Mouse (Mus musculus) kidney, adult 2 months (tissue): Measurements from ENCODE around the gene Dennd2c. TPM values are rescaled to one million over a fixed set of nuclear protein-coding genes. Genes with fewer than 3 reads are reported as not detected.

ENCODE experiments used
- DNase-seq: peaks from one replicate; pipeline ENCODE4 v3.0.0; 2021
- H3K27ac ChIP-seq: fragments of 200-500 bp; 2 replicates; pipeline ENCODE4 v1.5.1; 2012; ENCODE audit warnings: low read depth, low read length, control low read depth, inconsistent platforms; ENCODE audit not compliant: insufficient read depth
- H3K27me3 ChIP-seq: fragments of 200-500 bp; replicated peaks from 2 replicates; pipeline ENCODE4 v1.6.1; 2012; ENCODE audit warnings: mild to moderate bottlenecking, moderate library complexity, low read length, inconsistent platforms; ENCODE audit not compliant: control insufficient read depth, insufficient read depth
- H3K36me3 ChIP-seq: fragments of 200-500 bp; 2 replicates; pipeline ENCODE4 v1.6.1; 2012; ENCODE audit warnings: mild to moderate bottlenecking, moderate library complexity, low read length, inconsistent platforms; ENCODE audit not compliant: control insufficient read depth, insufficient read depth
- H3K4me1 ChIP-seq: fragments of 200-500 bp; 2 replicates; pipeline ENCODE4 v1.6.1; 2011; ENCODE audit warnings: low read length; ENCODE audit not compliant: control insufficient read depth, insufficient read depth
- H3K4me3 ChIP-seq: fragments of 200-500 bp; 2 replicates; pipeline ENCODE4 v1.5.1; 2011; ENCODE audit warnings: mild to moderate bottlenecking, low read depth, low read length, control low read depth; ENCODE audit not compliant: insufficient read depth
- CTCF ChIP-seq: fragments of 200-500 bp; conservative IDR thresholded peaks from 2 replicates; pipeline ENCODE4 v1.5.1; 2011; ENCODE audit warnings: low read depth, mild to moderate bottlenecking, control low read depth, low read length, moderate library complexity, mixed read lengths; ENCODE audit not compliant: insufficient read depth, insufficient read length
- POLR2A ChIP-seq: fragments of 200-500 bp; IDR thresholded peaks from one replicate; pipeline ENCODE4 v1.6.1; 2011; ENCODE audit warnings: low read depth, low read length, control low read depth
- WGBS: fragments of 180-500 bp; shearing (Covaris S2); methylation state at CpG from one replicate; pipeline ENCODE4 v1.1.7; 2018; 5-methylcytosine and 5-hydroxymethylcytosine counted together
- polyA plus RNA-seq: library from polyadenylated mRNA; depleted of rRNA; stranded (reverse); fragments of >200 nt; gene quantifications from 2 replicates; pipeline ENCODE4 v1.2.3, GENCODE M21; 2012; rRNA removed

The Dennd2c gene
- 0.62 and 0.67 TPM in 2 replicates for polyA plus RNA-seq

GRCm38 (mm10) chr3:103102454-103103390, at the start of gene Dennd2c:
Gene Dennd2c, plus strand, starts transcription at chr3:103102604.
- H3K27ac ChIP-seq = no peak within 1 kb of the TSS
- peak; percentile 95 for DNase-seq
- no peaks in the 10 kb centered on the region for H3K4me1 ChIP-seq
- H3K27me3 ChIP-seq = no peaks in the 10 kb centered on the region
- TF ChIP-seq POLR2A = no peak
- 0 out of 2 replicates have a peak, but pooled peaks have one; percentile 2 for TF ChIP-seq CTCF
- no peaks in the 10 kb centered on the region for H3K36me3 ChIP-seq
- WGBS = 1% methylated on average over 72 of the region's 72 CpGs
- H3K4me3 ChIP-seq = peak within 1 kb of the TSS; percentile 81

- no peak for DNase-seq
- no peaks in the 10 kb centered on the region for H3K27me3 ChIP-seq
- TF ChIP-seq POLR2A = no peak
- no peak for TF ChIP-seq CTCF
- 91% methylated on average over 5 of the region's 5 CpGs for WGBS
- no peak overlapping the region for H3K27ac ChIP-seq
- peaks cover 6% of the 10 kb centered on the region; the same call in 1 of the 2 replicates for H3K4me1 ChIP-seq
- H3K36me3 ChIP-seq = peaks cover 6% of the 10 kb centered on the region; the same call in 1 of the 2 replicates
- H3K4me3 ChIP-seq = no peak overlapping the region
Measured at GRCm38 (mm10) chr3:103056016-103056595, 46.3 kb upstream of the Dennd2c start.

- no peaks in the 10 kb centered on the region for H3K27me3 ChIP-seq
- TF ChIP-seq POLR2A (no peak), CTCF (no peak)
- no peak for DNase-seq
- H3K4me3 ChIP-seq = peak overlapping the region; percentile 75
- peaks cover 6% of the 10 kb centered on the region; the same call in 1 of the 2 replicates for H3K4me1 ChIP-seq
- peaks cover 6% of the 10 kb centered on the region for H3K36me3 ChIP-seq
- 5% methylated on average over 10 of the region's 10 CpGs for WGBS
- H3K27ac ChIP-seq = peak overlapping the region; percentile 7; the same call in 1 of the 2 replicates
Measured at GRCm38 (mm10) chr3:103057752-103058151, 44.7 kb upstream of the Dennd2c start.

GRCm38 (mm10) chr3:103058207-103059157, 43.9 kb upstream of the Dennd2c start, which contains the start of gene Nras:
Gene Nras, plus strand, starts transcription at chr3:103058285.
- Histone ChIP-seq H3K4me3 (peak within 1 kb of the TSS; percentile 75), H3K27me3 (no peaks in the 10 kb centered on the region), H3K4me1 (peaks cover 6% of the 10 kb centered on the region; the same call in 1 of the 2 replicates), H3K36me3 (peaks cover 9% of the 10 kb centered on the region), H3K27ac (peak within 1 kb of the TSS; percentile 74)
- DNase-seq = peak; percentile 95
- TF ChIP-seq CTCF = no peak
- no peak for TF ChIP-seq POLR2A
- WGBS = 1% methylated on average over 46 of the region's 46 CpGs

GRCm38 (mm10) chr3:103066927-103067326, 35.5 kb upstream of the Dennd2c start:
- 86% methylated on average over 8 of the region's 8 CpGs for WGBS
- Histone ChIP-seq H3K36me3 (peaks cover 19% of the 10 kb centered on the region), H3K27me3 (no peaks in the 10 kb centered on the region), H3K4me1 (no peaks in the 10 kb centered on the region), H3K4me3 (no peak overlapping the region), H3K27ac (no peak overlapping the region)
- DNase-seq = no peak
- TF ChIP-seq CTCF (no peak), POLR2A (no peak)

GRCm38 (mm10) chr3:103068971-103069370, 33.4 kb upstream of the Dennd2c start:
- TF ChIP-seq POLR2A = no peak
- no peak for TF ChIP-seq CTCF
- no peak for DNase-seq
- H3K27me3 ChIP-seq = no peaks in the 10 kb centered on the region
- H3K4me1 ChIP-seq = no peaks in the 10 kb centered on the region
- H3K4me3 ChIP-seq = no peak overlapping the region
- no peak overlapping the region for H3K27ac ChIP-seq
- WGBS = 84% methylated on average over 6 of the region's 6 CpGs
- peaks cover 12% of the 10 kb centered on the region for H3K36me3 ChIP-seq
